Mouse (Mus musculus) ES-Bruce4 (cell line): ENCODE results near the gene Zfp1. TPM values are rescaled to one million over a fixed set of nuclear protein-coding genes. Genes with fewer than 3 reads are reported as not detected.

ENCODE experiments used
- H3K27ac ChIP-seq: 2 replicates; pipeline ENCODE4 v1.5.1; 2012; ENCODE audit warnings: low read length, inconsistent platforms; ENCODE audit not compliant: insufficient read depth
- H3K27me3 ChIP-seq: 2 replicates; pipeline ENCODE4 v1.6.1; 2012; ENCODE audit warnings: mild to moderate bottlenecking, low read length, inconsistent platforms; ENCODE audit not compliant: control insufficient read depth, poor library complexity, insufficient read depth, severe bottlenecking
- H3K36me3 ChIP-seq: 2 replicates; pipeline ENCODE4 v1.6.1; 2012; ENCODE audit warnings: inconsistent platforms, mild to moderate bottlenecking, low read length, moderate library complexity; ENCODE audit not compliant: control insufficient read depth, poor library complexity, insufficient read depth, severe bottlenecking
- H3K4me1 ChIP-seq: one replicate; pipeline ENCODE4 v1.8.1; 2011; ENCODE audit warnings: low read length; ENCODE audit not compliant: control insufficient read depth, insufficient read depth
- H3K4me3 ChIP-seq: 2 replicates; pipeline ENCODE4 v1.5.1; 2011; ENCODE audit warnings: low read depth, mild to moderate bottlenecking, low read length
- H3K9ac ChIP-seq: 2 replicates; pipeline ENCODE4 v1.6.1; 2012; ENCODE audit warnings: low read depth, mild to moderate bottlenecking, inconsistent platforms; ENCODE audit not compliant: poor library complexity, severe bottlenecking
- H3K9me3 ChIP-seq: replicated peaks from 2 replicates; pipeline ENCODE4 v1.6.1; 2012; ENCODE audit warnings: mild to moderate bottlenecking, low read length, inconsistent platforms; ENCODE audit not compliant: control insufficient read depth, poor library complexity, insufficient read depth, severe bottlenecking
- CTCF ChIP-seq: IDR thresholded peaks from one replicate; pipeline ENCODE4 v1.8.1; 2011; ENCODE audit warnings: low read depth, low read length
- EP300 ChIP-seq: IDR thresholded peaks from 2 replicates; pipeline ENCODE4 v1.6.1; 2011; ENCODE audit warnings: low read depth, low read length; ENCODE audit not compliant: insufficient read depth
- POLR2A ChIP-seq: IDR thresholded peaks from one replicate; pipeline ENCODE4 v1.8.1; 2011; ENCODE audit warnings: low read length; ENCODE audit not compliant: insufficient read depth
- polyA plus RNA-seq: library from polyadenylated mRNA; stranded (reverse); fragments of >200 nt; gene quantifications from 2 replicates; pipeline ENCODE4 v1.2.4, GENCODE M21; 2011; ENCODE audit warnings: low read depth; ENCODE audit not compliant: missing spikeins, insufficient read depth, insufficient read length

The Zfp1 gene
- polyA plus RNA-seq, 1 experiment: 22.3 TPM

- Histone ChIP-seq H3K9ac (no peak overlapping the region), H3K27ac (peak overlapping the region; percentile 99), H3K4me1 (peaks cover 8% of the 10 kb centered on the region), H3K9me3 (no peaks in the 10 kb centered on the region), H3K4me3 (no peak overlapping the region), H3K27me3 (no peaks in the 10 kb centered on the region), H3K36me3 (no peaks in the 10 kb centered on the region; the same call in 1 of the 2 replicates)
- TF ChIP-seq EP300 (peak; percentile 98), CTCF (no peak)
Measured at GRCm38 (mm10) chr8:111648834-111649233, 5.6 kb downstream of the Zfp1 start.

GRCm38 (mm10) chr8:111650651-111651050 lies 7.5 kb downstream of the Zfp1 start:
- H3K9me3 ChIP-seq: no peaks in the 10 kb centered on the region
- no peaks in the 10 kb centered on the region for H3K27me3 ChIP-seq
- peak overlapping the region; percentile 98 for H3K27ac ChIP-seq
- H3K4me3 ChIP-seq: no peak overlapping the region
- peaks cover 6% of the 10 kb centered on the region for H3K4me1 ChIP-seq
- peak overlapping the region; percentile 60 for H3K9ac ChIP-seq
- H3K36me3 ChIP-seq: no peaks in the 10 kb centered on the region; the same call in 1 of the 2 replicates
- TF ChIP-seq CTCF (no peak), POLR2A (no peak), EP300 (peak; percentile 86)

DNA sequence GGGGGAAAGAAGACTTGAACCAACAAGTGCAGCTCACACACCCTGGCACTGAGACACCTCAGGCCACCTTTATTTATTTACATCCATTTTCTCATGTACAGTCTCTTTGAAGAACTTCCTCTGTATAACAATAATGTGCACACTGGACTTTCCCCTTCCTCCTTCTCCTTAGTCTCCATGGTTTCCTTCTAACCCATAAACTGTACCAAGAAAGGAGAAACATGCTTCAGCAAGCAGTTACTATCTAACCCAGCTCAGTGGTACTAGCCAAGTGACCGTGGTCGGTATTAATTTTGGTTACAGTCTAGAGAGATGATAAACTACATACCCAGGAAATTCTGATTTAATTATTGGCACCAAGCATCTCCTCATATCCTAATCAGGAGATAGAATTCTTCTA lies 10.3 kb downstream of the Zfp1 start:
- peaks cover 9% of the 10 kb centered on the region for H3K4me1 ChIP-seq
- H3K9ac ChIP-seq: no peak overlapping the region
- no peak overlapping the region for H3K27ac ChIP-seq
- H3K27me3 ChIP-seq: no peaks in the 10 kb centered on the region
- no peak for TF ChIP-seq EP300
- no peak for TF ChIP-seq CTCF
- TF ChIP-seq POLR2A: no peak
- no peaks in the 10 kb centered on the region for H3K9me3 ChIP-seq
- 0 out of 2 replicates have a peak, but pooled peaks cover 2% of the 10 kb centered on the region for H3K36me3 ChIP-seq
- H3K4me3 ChIP-seq: no peak overlapping the region

GRCm38 (mm10) chr8:111657312-111657854 lies 14.2 kb downstream of the Zfp1 start:
- H3K4me3 ChIP-seq: no peak overlapping the region
- no peaks in the 10 kb centered on the region for H3K9me3 ChIP-seq
- H3K4me1 ChIP-seq: peaks cover 3% of the 10 kb centered on the region
- TF ChIP-seq POLR2A (no peak), CTCF (no peak), EP300 (no peak)
- no peak overlapping the region for H3K27ac ChIP-seq
- no peaks in the 10 kb centered on the region for H3K27me3 ChIP-seq
- H3K36me3 ChIP-seq: peaks cover 9% of the 10 kb centered on the region
- no peak overlapping the region for H3K9ac ChIP-seq

DNA sequence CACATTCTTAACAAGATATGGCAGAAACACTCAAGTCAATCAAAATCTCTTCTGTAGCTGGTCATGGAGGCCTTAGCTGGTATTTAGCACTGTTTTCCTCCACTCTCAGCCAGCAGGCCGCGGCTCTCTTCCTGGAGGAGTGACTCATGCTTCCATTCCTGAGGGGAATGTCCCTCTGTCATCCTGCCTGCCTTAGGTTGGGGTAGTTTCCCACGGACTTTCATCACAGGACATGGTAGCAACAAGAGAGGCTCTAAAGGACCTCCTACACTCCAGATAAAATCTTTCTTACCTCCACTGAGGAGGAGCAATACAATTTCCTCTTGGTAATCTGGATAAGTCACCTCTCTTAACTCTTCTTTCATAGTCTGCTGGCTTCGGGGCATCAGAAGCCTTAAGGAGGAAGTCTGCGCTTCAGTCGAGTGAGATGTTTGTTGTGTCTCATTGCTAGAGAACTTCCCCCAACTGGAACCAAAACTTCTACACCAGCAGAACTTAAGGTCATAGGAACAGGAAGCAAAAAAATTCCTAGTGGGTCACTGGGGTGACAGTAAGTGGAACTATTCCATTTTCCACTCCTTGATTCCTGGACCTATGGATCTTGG lies 15.7 kb downstream of the Zfp1 start:
- no peak overlapping the region for H3K27ac ChIP-seq
- no peaks in the 10 kb centered on the region for H3K27me3 ChIP-seq
- H3K36me3 ChIP-seq: peaks cover 9% of the 10 kb centered on the region
- H3K4me3 ChIP-seq: no peak overlapping the region
- no peaks in the 10 kb centered on the region for H3K9me3 ChIP-seq
- H3K9ac ChIP-seq: no peak overlapping the region
- H3K4me1 ChIP-seq: peaks cover 3% of the 10 kb centered on the region
- TF ChIP-seq CTCF (no peak), POLR2A (no peak), EP300 (no peak)

- Histone ChIP-seq H3K36me3 (peaks cover 20% of the 10 kb centered on the region), H3K27ac (no peak overlapping the region), H3K27me3 (no peaks in the 10 kb centered on the region), H3K4me1 (peaks cover 2% of the 10 kb centered on the region), H3K9ac (no peak overlapping the region), H3K9me3 (no peaks in the 10 kb centered on the region), H3K4me3 (no peak overlapping the region)
- TF ChIP-seq CTCF: peak; percentile 80
- TF ChIP-seq EP300: no peak
Measured at GRCm38 (mm10) chr8:111662473-111662872, 19.3 kb downstream of the Zfp1 start.
